Mouse (Mus musculus): ENCODE measurements around the gene Dtl.

- no peak for TF ChIP-seq CTCF (IDR thresholded peaks at IDR 0.05; ENCODE audit: borderline replicate concordance, control insufficient read depth, extremely low read depth, insufficient read depth, low read length, poor library complexity)
- no peak for TF ChIP-seq POLR2A (IDR thresholded peaks at IDR 0.05; ENCODE audit: control insufficient read depth, extremely low read depth, insufficient read depth, low read length, poor library complexity)
Measured at GRCm38 (mm10) chr1:191611686-191612085, 36.3 kb upstream of the Dtl start.

Data from thymus, adult 2 months (tissue).